Mouse (Mus musculus): ENCODE results near the gene Thbs3.
A peak's percentile ranks its signal among the peaks of the same experiment; 100 is the strongest.

Thbs3 gene

DNA sequence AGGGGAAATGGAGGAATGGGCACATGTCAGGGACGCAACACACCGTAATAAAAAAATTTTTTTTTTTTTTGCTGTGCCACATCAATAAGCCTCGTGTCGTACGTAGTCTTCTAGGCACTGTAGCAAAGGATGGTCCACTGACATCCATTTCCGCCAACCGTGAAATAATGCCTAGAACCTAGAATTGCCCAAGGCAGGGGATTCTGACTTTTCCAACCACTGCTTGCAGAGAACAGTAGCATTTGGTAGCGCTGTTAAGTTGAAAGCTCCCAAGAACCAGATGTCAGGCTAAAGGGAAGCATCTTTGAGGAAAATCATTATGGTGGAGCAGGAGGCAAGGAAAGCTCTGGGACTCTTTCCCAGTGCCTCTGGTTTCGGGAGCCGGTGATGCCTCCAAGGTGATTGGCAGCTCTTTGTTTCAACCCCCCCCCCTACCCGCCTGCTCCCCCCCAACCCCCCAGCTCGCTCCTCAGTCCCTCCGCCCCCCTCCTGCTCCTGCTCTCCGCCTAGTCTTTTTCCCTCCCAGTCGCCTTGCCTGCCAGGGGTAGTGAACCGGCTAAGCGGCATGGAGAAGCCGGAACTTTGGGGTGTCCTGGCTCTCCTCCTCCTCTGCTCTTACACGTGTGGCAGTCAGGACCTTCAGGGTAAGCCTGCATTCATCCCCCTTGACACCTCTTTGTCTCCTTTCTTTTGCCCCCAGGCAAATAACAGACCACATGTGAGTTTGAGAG is at the start of gene Thbs3:
Gene Thbs3, plus strand, starts transcription at position 500 of the 731 bp plus-strand sequence.
- DNase-seq (ENCODE audit: low spot score), result no peak

DNA sequence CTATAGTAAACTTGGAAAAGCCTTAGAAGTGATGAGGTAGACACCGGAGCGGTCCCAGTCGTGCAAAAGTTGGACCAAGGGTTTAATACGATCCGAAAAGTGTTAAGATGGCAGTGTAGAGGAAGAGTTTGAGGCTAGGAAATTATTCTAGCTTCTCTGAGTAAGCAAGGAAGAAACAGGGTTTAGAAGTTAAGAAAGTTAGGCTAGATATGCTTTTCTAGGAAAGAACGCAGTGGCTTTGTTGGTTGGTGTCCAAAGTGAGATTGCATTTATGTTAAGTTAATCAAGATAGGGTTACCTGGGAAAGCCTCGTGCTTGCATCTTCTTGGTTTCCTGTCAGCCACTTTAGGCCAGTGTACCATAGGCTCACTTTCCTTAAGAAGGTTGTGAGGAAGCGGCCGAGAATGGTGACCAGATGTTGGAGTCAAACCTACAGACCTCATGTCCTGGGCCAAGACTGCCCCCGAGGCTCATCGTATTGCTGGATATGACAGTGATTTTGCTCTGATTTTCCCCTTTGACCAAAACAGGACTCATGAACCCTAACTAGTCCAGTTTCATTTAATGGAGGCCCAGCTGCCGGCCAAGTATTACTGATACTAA is 49.6 kb upstream of the Thbs3 start:
- DNase-seq (ENCODE audit: low spot score), result no peak

DNA sequence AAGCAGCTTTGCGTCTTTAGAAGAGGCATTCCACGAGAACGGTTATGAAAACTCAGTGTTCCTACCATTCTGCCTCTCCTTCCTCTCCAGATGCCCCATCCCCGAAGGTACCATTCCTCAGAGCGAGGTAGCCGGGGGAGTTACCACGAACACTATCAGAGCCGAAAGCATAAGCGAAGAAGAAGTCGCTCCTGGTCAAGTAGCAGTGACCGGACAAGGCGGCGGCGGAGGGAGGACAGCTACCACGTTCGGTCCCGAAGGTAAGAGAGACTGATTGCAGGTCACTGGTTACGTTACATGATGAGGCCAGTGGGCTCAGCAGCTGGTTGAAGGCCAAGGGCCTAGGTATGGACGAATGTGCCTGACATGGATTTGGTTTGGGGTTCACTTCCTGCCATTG is 48.0 kb upstream of the Thbs3 start:
- no peak for DNase-seq (ENCODE audit: low spot score)

DNA sequence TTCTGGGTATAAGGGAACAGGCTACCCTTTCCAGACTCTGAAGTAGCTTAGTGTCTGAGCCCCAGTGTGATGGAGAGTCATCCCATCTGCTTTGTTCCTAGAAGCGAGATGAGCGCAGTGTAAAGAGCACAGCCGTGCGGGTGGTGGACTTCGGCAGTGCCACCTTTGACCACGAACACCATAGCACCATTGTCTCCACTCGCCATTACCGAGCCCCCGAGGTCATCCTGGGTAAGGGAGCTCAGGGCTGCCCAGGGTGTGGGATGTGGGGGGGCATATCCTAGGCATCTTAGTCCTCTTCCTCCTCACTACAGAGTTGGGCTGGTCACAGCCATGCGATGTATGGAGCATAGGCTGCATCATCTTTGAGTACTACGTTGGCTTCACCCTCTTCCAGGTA is 40.1 kb upstream of the Thbs3 start:
- no peak for DNase-seq (ENCODE audit: low spot score)

DNA sequence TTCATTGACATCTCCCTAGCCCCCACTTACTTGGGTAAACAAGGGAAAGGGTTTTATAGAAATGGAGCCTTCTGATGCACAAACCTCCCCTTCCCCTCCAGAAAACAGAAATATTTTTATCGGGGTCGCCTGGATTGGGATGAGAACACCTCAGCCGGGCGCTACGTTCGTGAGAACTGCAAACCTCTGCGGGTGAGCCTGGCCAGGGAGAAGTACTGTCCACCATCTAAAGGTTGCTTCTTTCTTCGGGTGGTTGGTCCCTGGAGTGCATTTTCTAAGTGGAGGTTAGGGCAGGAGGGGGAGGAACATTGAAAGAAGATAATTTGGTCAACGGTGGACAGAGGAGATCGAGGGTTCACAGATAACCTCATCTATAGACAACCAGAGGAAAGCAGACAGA is 39.4 kb upstream of the Thbs3 start:
- no peak for DNase-seq (ENCODE audit: low spot score)

DNA sequence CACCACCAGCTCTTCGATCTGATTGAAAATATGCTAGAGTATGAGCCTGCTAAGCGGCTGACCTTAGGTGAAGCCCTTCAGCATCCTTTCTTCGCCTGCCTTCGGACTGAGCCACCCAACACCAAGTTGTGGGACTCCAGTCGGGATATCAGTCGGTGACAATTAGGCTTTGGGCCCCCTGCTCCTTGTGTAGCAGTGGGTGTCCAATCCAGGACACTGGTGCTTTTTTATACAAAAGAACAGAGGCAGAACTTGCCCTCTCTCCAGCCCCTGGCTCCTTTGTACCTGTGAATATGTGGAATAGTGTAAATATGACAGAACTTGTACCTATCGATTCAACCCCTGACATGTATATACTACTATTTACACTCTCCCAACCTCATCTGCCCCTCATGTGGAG is 38.6 kb upstream of the Thbs3 start:
- no peak for DNase-seq (ENCODE audit: low spot score)

DNA sequence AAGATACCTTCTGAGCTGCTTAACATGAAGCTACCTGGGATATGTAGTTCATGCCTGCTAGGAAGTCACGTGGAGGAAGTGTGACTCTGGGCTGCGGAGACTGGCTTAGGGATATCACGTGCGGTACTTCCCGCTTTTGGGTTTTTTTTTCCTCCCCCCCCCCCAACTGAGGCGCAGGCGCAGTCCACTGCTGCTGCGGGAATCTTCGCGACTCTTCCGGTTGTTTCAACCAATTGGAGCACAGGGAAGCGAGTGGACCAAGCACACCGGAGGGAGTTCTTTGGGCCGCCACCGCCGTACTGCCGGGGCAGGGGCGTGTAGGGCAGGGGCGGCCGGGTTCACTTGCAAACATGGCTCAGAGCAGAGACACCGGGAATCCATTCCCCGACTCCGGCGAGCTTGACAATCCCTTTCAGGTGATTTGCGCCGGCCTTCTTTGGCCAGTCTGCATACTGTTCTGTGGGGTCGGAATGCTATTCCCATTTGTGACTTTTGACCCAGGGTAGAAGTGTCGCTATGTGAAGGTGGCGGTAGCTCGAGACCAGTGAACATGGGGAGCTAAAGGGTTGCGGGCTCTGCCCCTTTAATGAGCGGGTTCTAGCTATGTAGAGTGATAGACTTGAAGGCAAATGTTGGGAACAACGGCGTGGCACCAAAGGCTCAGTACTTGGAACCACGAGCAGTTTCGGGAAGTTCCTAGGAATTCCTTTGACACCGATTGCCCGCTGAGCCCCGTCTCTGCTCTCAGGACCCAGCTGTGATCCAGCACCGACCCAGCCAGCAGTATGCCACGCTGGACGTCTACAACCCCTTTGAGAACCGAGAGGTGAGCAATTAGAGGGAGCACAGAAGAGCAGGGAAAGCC is 37.5 kb upstream of the Thbs3 start, which contains the start of gene Scamp3:
Gene Scamp3, plus strand, starts transcription at position 232 of the 865 bp plus-strand sequence.
- DNase-seq (ENCODE audit: low spot score), result peak; percentile 82

DNA sequence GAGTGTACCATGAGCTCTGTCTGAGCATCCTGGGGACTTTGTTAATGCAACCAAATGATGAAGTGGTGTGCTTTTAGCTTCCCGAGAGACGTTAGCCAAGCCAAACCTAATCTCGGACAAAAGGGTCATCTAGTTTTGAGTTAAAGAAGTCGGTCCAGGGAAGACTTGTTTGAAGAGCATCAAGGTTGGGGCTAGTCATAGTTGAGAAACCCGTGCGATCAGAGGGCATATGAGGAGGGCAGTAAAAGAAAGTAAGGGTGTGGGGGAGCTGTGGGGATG is 36.9 kb upstream of the Thbs3 start:
- no peak for DNase-seq (ENCODE audit: low spot score)

DNA sequence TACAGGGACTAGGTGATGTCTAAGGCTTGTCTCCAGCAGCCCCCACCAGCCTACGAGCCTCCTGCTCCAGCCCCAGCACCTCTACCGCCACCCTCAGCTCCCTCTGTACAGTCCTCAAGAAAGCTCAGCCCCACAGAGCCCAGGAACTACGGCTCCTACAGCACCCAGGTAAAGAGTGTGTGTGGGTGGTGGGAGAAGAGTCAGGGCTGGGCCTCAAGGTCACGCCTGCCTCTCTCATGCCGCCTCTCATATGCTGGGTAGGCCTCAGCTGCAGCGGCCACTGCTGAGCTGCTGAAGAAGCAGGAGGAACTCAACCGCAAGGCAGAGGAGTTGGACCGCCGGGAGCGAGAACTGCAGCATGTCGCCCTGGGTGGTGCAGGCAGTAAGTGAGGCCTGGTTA is 35.9 kb upstream of the Thbs3 start:
- DNase-seq (ENCODE audit: low spot score), result no peak

DNA sequence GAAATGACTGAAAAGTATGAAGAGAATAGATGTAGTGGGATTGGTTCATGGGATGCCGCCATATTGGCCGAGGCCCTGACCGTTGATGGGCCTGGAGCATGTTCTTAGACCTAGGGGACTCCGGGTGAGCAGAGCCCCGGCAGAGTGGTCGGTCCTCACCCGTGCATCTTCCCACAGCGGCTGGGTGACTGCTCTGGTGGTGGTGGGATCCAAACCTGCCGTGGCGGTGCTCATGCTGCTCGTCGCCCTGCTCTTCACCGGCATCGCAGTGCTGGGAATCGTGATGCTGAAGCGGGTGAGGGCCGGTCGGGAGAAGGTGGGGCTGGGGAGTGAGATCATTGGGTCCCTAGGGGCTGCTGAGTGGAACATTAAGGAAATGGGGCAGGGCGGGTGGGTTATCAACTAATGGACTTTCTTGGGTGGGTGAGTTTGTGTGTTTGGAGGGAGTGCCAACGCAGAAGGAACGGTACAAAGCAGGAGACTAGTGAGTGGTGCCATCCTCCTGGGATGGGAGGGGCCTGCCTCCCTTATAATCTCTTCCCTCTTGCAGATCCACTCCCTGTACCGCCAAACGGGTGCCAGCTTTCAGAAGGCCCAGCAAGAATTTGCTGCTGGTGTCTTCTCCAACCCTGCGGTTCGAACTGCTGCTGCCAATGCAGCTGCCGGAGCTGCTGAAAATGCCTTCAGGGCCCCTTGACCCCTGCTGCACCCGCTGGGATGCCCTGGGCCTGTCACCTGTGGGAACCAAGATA is 33.1 kb upstream of the Thbs3 start:
- no peak for DNase-seq (ENCODE audit: low spot score)

DNA sequence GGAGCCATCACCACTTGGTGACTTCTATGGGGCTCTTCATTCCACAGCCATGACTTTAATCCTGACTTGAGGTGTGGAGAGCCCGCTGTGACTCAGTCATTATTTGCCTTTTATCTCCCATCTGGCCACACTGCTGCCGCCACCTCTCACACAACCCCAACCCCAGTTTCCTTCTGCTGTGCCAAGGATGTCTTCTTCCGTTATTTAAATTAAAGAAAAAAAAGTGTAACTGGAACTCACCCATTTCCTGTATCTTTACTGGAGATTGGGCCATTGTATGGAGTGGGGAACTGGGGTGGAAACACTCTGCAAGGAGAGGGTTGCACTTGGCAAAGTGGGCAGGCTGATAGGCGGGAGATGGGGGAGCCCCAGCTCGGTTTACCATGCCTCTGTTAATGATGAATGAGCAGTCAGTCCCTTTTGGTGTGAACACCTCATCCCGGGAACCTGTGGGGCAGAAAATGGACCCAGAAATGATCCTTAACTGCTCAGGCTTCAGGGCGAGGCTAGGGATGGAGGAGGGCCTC is 32.4 kb upstream of the Thbs3 start:
- DNase-seq (ENCODE audit: low spot score), result no peak

DNA sequence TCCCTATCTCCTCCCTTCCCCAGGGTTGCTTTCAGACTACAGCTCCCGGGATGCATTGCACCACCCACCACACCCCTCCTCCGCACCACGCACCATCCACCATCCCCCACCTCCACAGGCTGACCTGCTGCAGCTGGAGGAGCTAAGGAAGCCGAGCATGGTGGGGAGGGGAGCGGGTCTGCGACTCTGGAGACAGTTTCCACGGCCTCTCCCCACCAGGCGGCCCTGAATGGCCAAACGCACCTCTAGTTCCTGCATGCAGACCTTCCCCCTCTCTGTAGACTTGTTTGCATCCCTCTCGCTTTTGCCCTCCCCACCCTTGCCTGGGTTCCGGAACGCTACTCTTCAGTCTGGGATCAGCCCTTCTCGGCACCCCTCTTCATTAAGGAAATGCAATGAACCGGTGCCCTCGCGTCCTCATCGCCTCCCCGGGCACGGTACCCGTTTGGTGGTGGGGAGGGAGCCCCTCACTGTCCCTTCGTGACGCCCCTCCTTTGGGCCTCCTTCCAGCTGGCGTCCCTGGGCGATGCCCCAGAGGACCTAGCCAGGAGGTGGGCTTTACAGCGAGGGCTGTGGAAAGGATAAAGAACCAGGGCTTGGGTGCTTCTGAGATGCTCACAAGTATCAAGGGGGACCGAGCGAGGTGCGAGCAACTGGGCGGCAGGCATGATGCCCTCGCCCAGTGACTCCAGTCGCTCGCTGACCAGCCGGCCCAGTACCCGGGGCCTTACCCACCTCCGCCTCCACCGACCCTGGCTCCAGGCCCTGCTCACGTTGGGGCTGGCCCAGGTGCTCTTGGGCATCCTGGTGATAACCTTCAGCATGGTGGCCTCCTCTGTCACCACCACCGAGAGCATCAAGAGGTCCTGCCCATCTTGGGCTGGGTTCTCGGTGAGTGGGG is 31.7 kb upstream of the Thbs3 start, which contains the start of gene Fam189b:
Gene Fam189b, plus strand, starts transcription at position 86 of the 901 bp plus-strand sequence.
- DNase-seq (ENCODE audit: low spot score), result peak; percentile 86

DNA sequence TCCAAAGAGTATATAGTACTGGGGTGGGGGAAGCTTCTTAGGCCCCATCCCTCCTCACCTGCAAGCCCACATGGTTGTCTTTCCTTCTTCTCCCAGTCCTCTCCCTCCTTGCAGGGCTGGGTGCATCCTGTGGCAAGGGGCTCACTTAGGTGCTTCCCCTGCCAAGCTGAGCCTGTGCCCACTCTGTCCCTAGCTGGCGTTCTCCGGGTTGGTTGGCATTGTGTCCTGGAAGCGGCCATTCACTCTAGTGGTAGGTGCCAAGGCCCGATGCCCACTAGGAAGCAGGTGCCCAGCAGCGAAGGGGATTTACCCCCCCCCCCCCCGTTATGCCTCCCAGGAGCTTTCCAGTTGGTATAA is 31.0 kb upstream of the Thbs3 start:
- no peak for DNase-seq (ENCODE audit: low spot score)

DNA sequence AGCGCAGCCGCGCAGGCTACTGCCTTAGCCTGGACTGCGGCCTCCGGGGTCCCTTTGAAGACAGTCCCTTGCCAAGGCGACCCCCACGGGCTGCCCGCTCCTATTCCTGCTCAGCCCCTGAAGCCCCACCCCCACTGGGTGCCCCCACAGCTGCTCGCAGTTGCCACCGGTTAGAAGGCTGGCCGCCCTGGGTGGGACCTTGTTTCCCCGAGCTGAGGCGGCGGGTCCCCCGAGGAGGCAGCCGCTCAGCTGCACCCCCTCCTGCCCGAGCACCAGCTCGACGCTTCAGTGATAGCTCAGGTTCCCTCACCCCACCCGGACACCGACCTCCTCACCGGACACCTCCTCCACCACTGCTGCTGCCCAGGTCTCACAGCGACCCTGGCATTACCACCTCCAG is 27.8 kb upstream of the Thbs3 start:
- DNase-seq (ENCODE audit: low spot score), result no peak

DNA sequence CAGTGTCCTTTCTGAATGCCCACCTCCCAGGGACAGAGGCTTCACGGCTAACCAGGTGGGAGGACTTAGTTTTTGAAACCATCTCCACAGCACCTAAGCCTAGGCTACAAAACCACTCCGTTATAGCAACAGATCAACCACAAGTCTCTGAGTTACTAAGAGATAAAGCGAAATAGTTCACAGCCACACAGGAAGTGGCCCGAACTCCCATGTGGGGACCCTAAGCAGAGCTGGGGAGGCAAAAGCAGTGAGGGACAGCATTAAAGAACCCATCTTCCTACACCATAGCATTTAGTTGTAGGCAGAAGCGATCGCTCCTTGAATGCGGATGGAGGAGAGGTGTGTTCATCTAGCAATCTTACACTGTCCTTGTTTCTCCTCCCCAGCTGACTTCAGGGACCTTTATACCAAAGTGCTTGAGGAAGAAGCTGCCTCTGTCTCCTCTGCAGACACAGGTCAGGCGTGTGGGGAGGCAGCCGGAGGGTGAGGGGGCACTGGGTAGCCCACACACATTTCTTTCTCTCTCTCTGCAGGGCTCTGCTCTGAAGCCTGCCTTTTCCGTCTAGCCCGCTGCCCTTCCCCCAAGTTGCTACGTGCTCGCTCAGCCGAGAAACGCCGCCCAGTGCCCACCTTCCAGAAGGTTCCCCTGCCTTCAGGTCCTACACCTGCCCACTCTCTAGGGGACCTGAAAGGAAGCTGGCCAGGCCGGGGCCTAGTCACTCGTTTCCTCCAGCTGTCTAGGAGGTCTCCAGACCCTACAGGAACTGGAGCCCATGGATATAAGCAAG is 27.1 kb upstream of the Thbs3 start:
- DNase-seq (ENCODE audit: low spot score), result no peak

DNA sequence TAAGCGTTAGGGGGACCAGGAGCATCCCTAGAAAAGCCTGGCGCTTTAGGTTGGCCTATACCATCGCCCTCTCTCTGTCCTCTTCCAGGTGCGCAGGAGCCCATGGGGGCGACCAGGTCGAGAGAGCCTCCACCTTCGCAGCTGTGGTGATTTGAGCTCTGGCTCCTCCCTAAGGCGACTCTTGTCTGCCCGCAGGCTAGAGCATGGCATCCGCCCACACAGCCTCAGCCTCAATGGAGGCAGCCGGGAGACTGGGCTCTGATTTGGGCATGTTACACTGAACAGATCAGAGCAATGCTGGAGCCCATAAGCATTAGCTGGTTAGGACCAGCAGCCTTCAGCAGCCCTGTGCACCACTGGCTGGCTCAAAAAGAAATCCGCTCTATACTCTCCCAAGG is 26.5 kb upstream of the Thbs3 start:
- DNase-seq (ENCODE audit: low spot score), result no peak

DNA sequence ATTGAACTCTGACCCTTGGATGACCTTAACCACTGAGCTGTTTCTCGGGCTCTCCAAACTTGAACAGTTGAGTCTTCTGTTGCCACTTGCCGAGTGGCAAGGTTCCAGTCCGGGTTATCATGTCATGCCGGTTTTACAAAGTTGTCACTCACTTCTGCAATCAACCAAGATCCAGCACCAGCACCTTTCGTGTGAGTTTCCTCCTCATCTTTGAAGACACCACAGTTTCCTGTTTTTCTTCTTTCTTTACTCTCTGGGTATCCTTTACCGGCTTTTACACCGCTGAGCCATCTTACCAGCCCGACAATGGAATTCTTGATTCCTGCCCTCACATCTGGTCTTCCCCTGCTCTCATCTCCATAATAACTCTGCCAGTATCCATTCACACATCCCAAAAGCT is 24.5 kb upstream of the Thbs3 start:
- DNase-seq (ENCODE audit: low spot score), result no peak

DNA sequence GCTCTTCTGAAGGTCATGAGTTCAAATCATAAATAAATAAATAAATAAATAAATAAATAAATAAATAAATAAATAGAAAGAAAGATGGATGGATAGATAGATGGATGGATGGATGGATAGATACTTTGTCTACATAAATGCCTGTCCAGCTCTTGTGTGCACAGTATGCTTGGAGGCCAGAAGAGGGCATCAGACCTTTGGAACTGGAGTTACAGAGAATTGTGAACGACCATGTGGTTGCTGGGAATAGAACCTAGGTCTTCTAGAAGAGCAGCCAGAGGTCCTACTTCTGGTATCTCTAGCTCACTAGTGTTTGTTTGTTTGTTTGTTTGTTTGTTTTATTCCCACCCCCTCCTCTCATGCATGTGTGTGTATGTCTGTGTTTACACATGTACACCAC is 21.6 kb upstream of the Thbs3 start:
- no peak for DNase-seq (ENCODE audit: low spot score)

DNA sequence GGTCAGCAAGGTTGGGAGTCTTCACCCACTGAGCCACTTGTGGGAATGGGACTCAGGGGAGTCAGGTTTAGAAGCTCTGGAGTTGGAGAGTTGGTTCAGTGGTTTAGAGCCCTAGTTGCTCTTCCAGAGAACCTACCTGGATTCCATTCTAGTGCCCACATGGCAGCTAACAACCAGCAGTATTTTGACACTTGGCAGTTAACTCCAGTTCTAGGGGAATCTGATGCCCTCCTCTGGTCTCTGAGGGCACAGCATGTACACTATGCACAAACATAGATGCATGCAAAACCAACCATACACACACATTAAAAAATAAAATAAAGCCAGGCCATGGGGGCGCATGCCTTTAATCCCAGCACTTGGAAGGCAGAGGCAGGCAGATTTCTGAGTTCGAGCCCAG is 21.1 kb upstream of the Thbs3 start:
- DNase-seq (ENCODE audit: low spot score), result no peak

Data from ovary, postnatal 36 days (tissue).